Mouse (Mus musculus): Measurements from ENCODE around the gene Zfp618. TPM values are rescaled to one million over a fixed set of nuclear protein-coding genes. Genes with fewer than 3 reads are reported as not detected.

Zfp618 gene
- polyA plus RNA-seq (2014; fragmentation: Nextera tagmentation; extraction: Ambion mirVana): 34.9 and 36.7 TPM in 2 replicates

- no peaks in the 10 kb centered on the region for H3K36me3 ChIP-seq (ENCODE audit: control insufficient read depth, insufficient read depth, low read length)
- H3K9me3 ChIP-seq (ENCODE audit: control insufficient read depth, low read length): no peaks in the 10 kb centered on the region
- peak within 1 kb of the TSS; percentile 99 for H3K9ac ChIP-seq (ENCODE audit: low read depth, low read length)
- ATAC-seq (ENCODE audit: low FRiP score): peak; percentile 73
- H3K27me3 ChIP-seq (ENCODE audit: control insufficient read depth, insufficient read depth, low read length): no peaks in the 10 kb centered on the region
- no peaks in the 10 kb centered on the region for H3K4me1 ChIP-seq (replicated peaks; ENCODE audit: control insufficient read depth, insufficient read depth, low read length)
- H3K4me3 ChIP-seq (ENCODE audit: low read depth, low read length): peak within 1 kb of the TSS; percentile 82
- WGBS: under 1% methylated on average over 25 of the region's 86 CpGs
- peak; percentile 68 for DNase-seq (ENCODE audit: low spot score)
- H3K27ac ChIP-seq (ENCODE audit: low read depth, low read length): peak within 1 kb of the TSS; percentile 94
- H3K4me2 ChIP-seq (replicated peaks; ENCODE audit: low read depth, low read length): peak within 1 kb of the TSS; percentile 59
Observed at GRCm38 (mm10) chr4:62965497-62966302, at the start of gene Zfp618. TSS of gene Zfp618 (plus strand) at chr4:62965573.

- ATAC-seq (ENCODE audit: low FRiP score) (no peak), DNase-seq (ENCODE audit: low spot score) (no peak)
- 80% methylated on average over 8 of the region's 8 CpGs for WGBS
- Histone ChIP-seq H3K27me3 (ENCODE audit: control insufficient read depth, insufficient read depth, low read length) (no peaks in the 10 kb centered on the region), H3K27ac (ENCODE audit: low read depth, low read length) (no peak overlapping the region), H3K36me3 (ENCODE audit: control insufficient read depth, insufficient read depth, low read length) (no peaks in the 10 kb centered on the region), H3K4me2 (replicated peaks; ENCODE audit: low read depth, low read length) (no peak overlapping the region), H3K9ac (ENCODE audit: low read depth, low read length) (no peak overlapping the region), H3K9me3 (ENCODE audit: control insufficient read depth, low read length) (no peaks in the 10 kb centered on the region), H3K4me1 (replicated peaks; ENCODE audit: control insufficient read depth, insufficient read depth, low read length) (no peaks in the 10 kb centered on the region), H3K4me3 (ENCODE audit: low read depth, low read length) (no peak overlapping the region)
Observed at GRCm38 (mm10) chr4:62917056-62917455, 48.3 kb upstream of the Zfp618 start.

DNA sequence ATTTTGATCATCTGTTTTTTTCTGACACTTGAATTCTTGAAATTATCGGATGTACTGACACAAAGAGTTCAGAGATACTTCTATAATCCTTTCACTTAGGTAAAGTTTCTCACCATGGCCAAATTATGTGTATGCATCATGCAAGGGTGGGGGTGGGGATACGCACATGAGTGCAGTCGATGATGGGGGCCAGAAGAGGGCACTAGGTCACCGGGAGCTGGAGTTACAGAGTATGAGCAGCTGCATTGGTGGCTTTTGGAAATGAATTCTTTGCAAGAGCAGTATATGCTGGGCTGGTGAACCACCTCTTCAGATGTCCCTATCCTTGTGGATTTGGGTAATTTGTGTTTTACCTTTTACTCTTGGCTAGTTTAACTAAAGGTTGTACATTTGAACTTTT is 31.6 kb upstream of the Zfp618 start:
- Histone ChIP-seq H3K9ac (ENCODE audit: low read depth, low read length) (no peak overlapping the region), H3K9me3 (ENCODE audit: control insufficient read depth, low read length) (no peaks in the 10 kb centered on the region), H3K4me3 (ENCODE audit: low read depth, low read length) (no peak overlapping the region), H3K27me3 (ENCODE audit: control insufficient read depth, insufficient read depth, low read length) (no peaks in the 10 kb centered on the region), H3K27ac (ENCODE audit: low read depth, low read length) (no peak overlapping the region), H3K4me1 (replicated peaks; ENCODE audit: control insufficient read depth, insufficient read depth, low read length) (no peaks in the 10 kb centered on the region), H3K4me2 (replicated peaks; ENCODE audit: low read depth, low read length) (no peak overlapping the region), H3K36me3 (ENCODE audit: control insufficient read depth, insufficient read depth, low read length) (no peaks in the 10 kb centered on the region)
- ATAC-seq (ENCODE audit: low FRiP score): no peak
- no peak for DNase-seq (ENCODE audit: low spot score)
- WGBS: 85% methylated on average over 4 of the region's 4 CpGs

- Histone ChIP-seq H3K27me3 (ENCODE audit: control insufficient read depth, insufficient read depth, low read length) (no peaks in the 10 kb centered on the region), H3K4me1 (replicated peaks; ENCODE audit: control insufficient read depth, insufficient read depth, low read length) (no peaks in the 10 kb centered on the region)
- ATAC-seq (ENCODE audit: low FRiP score): no peak
Observed at GRCm38 (mm10) chr4:62935589-62936218, 29.7 kb upstream of the Zfp618 start.

DNA sequence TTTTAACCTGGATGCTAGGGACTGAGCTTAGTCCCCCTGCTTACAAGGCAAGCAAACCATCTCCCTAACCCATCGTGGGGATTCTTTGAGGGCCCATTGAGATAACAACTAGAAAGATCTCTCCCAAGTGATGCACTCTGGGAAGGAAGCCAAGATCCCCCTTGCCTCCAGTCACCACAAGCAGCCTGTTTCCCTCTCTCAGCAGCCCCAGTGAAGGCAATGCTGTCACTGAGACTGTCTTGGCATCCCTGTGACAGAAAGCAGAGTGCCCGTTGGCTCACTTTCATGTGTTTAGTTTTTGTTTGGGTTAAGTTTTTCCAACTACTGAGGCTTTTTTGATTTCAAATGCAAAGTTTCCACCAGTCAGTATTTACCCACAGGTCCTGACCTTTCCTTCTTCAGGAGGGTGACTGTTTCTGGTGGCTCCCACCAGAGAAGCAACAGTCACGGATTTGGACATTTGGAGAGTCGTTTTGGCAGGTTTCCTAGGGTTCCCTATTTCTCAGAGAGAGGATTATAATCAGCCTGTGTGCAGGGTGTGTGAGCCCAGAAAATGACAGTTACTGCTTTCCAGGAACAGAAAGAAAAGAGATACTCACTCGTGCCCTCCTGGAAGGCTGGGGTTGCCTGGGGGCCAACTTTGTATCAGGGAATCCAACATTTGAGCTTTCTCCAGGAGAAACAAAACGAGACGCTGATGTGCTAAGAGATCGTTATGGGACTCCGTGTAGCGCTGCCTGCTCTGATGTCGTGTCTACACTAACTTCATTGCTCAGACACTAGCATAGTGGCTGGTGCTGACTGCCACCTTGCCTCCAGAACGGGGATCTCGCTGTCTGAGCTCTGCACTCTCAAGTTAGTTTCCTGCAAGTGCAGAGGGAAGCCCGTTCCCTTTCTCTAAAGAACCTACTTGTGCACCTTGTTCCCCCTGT is 23.1 kb upstream of the Zfp618 start:
- H3K4me2 ChIP-seq (replicated peaks; ENCODE audit: low read depth, low read length): no peak overlapping the region
- no peaks in the 10 kb centered on the region for H3K36me3 ChIP-seq (ENCODE audit: control insufficient read depth, insufficient read depth, low read length)
- no peak overlapping the region for H3K27ac ChIP-seq (ENCODE audit: low read depth, low read length)
- DNase-seq (ENCODE audit: low spot score) (no peak), ATAC-seq (ENCODE audit: low FRiP score) (no peak)
- H3K4me1 ChIP-seq (replicated peaks; ENCODE audit: control insufficient read depth, insufficient read depth, low read length): no peaks in the 10 kb centered on the region
- WGBS: 82% methylated on average over 14 of the region's 14 CpGs
- no peak overlapping the region for H3K4me3 ChIP-seq (ENCODE audit: low read depth, low read length)
- no peaks in the 10 kb centered on the region for H3K27me3 ChIP-seq (ENCODE audit: control insufficient read depth, insufficient read depth, low read length)
- H3K9me3 ChIP-seq (ENCODE audit: control insufficient read depth, low read length): no peaks in the 10 kb centered on the region
- H3K9ac ChIP-seq (ENCODE audit: low read depth, low read length): no peak overlapping the region

More at GRCm38 (mm10) chr4:62935589-62936218, 29.7 kb upstream of the Zfp618 start:
- H3K27ac ChIP-seq (ENCODE audit: low read depth, low read length): no peak overlapping the region
- 86% methylated on average over 11 of the region's 11 CpGs for WGBS
- no peaks in the 10 kb centered on the region for H3K9me3 ChIP-seq (ENCODE audit: control insufficient read depth, low read length)
- H3K4me3 ChIP-seq (ENCODE audit: low read depth, low read length): no peak overlapping the region
- no peak overlapping the region for H3K4me2 ChIP-seq (replicated peaks; ENCODE audit: low read depth, low read length)
- DNase-seq (ENCODE audit: low spot score): no peak
- H3K9ac ChIP-seq (ENCODE audit: low read depth, low read length): no peak overlapping the region
- no peaks in the 10 kb centered on the region for H3K36me3 ChIP-seq (ENCODE audit: control insufficient read depth, insufficient read depth, low read length)

DNA sequence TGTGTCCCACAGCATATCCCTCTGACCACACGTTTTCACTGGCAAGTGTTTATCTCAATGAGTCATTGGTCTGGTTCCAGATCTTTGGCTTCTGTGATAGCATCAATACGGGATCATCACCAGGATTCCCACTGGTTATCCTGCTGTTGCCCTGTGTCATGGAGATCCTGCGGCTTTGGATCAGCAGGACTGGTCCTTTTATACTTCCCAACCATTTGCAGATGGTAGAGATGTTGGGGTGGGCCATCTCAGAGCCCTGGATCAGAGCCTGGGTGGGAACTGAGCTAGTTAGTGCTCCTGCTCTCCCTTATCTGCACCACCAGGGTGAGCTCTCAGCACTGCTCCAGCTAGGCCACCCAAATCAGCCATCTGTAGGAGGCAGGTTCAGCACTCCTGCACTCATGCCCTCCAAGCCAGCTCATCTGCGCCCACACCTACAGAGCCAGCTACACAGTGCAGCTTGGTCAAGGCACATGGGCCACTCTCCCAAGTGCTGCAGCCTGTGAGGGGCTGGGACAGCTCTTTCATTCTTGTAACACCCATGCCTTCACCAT is 21.0 kb upstream of the Zfp618 start:
- Histone ChIP-seq H3K4me1 (replicated peaks; ENCODE audit: control insufficient read depth, insufficient read depth, low read length) (no peaks in the 10 kb centered on the region), H3K36me3 (ENCODE audit: control insufficient read depth, insufficient read depth, low read length) (no peaks in the 10 kb centered on the region), H3K9ac (ENCODE audit: low read depth, low read length) (no peak overlapping the region), H3K4me2 (replicated peaks; ENCODE audit: low read depth, low read length) (no peak overlapping the region), H3K27ac (ENCODE audit: low read depth, low read length) (no peak overlapping the region), H3K9me3 (ENCODE audit: control insufficient read depth, low read length) (no peaks in the 10 kb centered on the region), H3K27me3 (ENCODE audit: control insufficient read depth, insufficient read depth, low read length) (no peaks in the 10 kb centered on the region), H3K4me3 (ENCODE audit: low read depth, low read length) (no peak overlapping the region)
- WGBS: 66% methylated on average over 4 of the region's 4 CpGs
- no peak for ATAC-seq (ENCODE audit: low FRiP score)
- DNase-seq (ENCODE audit: low spot score): no peak

- no peak for ATAC-seq (ENCODE audit: low FRiP score)
- DNase-seq (ENCODE audit: low spot score): no peak
- no peaks in the 10 kb centered on the region for H3K9me3 ChIP-seq (ENCODE audit: control insufficient read depth, low read length)
- no peaks in the 10 kb centered on the region for H3K36me3 ChIP-seq (ENCODE audit: control insufficient read depth, insufficient read depth, low read length)
- no peak overlapping the region for H3K27ac ChIP-seq (ENCODE audit: low read depth, low read length)
- H3K4me2 ChIP-seq (replicated peaks; ENCODE audit: low read depth, low read length): no peak overlapping the region
- H3K27me3 ChIP-seq (ENCODE audit: control insufficient read depth, insufficient read depth, low read length): no peaks in the 10 kb centered on the region
- H3K9ac ChIP-seq (ENCODE audit: low read depth, low read length): no peak overlapping the region
- H3K4me1 ChIP-seq (replicated peaks; ENCODE audit: control insufficient read depth, insufficient read depth, low read length): no peaks in the 10 kb centered on the region
- H3K4me3 ChIP-seq (ENCODE audit: low read depth, low read length): no peak overlapping the region
- WGBS: 77% methylated on average over 4 of the region's 4 CpGs
Observed at GRCm38 (mm10) chr4:62963806-62964205, 1.6 kb upstream of the Zfp618 start.

GRCm38 (mm10) chr4:62964844-62965496 is 403 bp upstream of the Zfp618 start:
- no peaks in the 10 kb centered on the region for H3K4me1 ChIP-seq (replicated peaks; ENCODE audit: control insufficient read depth, insufficient read depth, low read length)
- DNase-seq (ENCODE audit: low spot score) (peak; percentile 55), ATAC-seq (ENCODE audit: low FRiP score) (peak; percentile 50)
- H3K36me3 ChIP-seq (ENCODE audit: control insufficient read depth, insufficient read depth, low read length): no peaks in the 10 kb centered on the region
- no peaks in the 10 kb centered on the region for H3K9me3 ChIP-seq (ENCODE audit: control insufficient read depth, low read length)
- H3K4me2 ChIP-seq (replicated peaks; ENCODE audit: low read depth, low read length): peak overlapping the region; percentile 59
- peak overlapping the region; percentile 99 for H3K9ac ChIP-seq (ENCODE audit: low read depth, low read length)
- H3K4me3 ChIP-seq (ENCODE audit: low read depth, low read length): peak overlapping the region; percentile 82
- peak overlapping the region; percentile 94 for H3K27ac ChIP-seq (ENCODE audit: low read depth, low read length)
- no peaks in the 10 kb centered on the region for H3K27me3 ChIP-seq (ENCODE audit: control insufficient read depth, insufficient read depth, low read length)
- 2% methylated on average over 29 of the region's 52 CpGs for WGBS

Data from hindbrain, embryonic 11.5 days (tissue).